Mouse (Mus musculus) embryonic facial prominence, embryonic 15.5 days (tissue): Measurements from ENCODE around the gene Hpf1. TPM values are rescaled to one million over a fixed set of nuclear protein-coding genes. Genes with fewer than 3 reads are reported as not detected.

Source experiments
- ATAC-seq: fragments of 200-750 bp; cut with Nextera tagmentation; 2 replicates; pipeline ENCODE4 v1.8.0; 2017; ENCODE audit warnings: low read depth, moderate TSS enrichment; ENCODE audit not compliant: insufficient number of reproducible peaks, low FRiP score, low TSS enrichment
- H3K27ac ChIP-seq: fragments of 300-500 bp; sonication (generic); replicated peaks from 2 replicates; pipeline ENCODE4 v1.5.1; 2015; ENCODE audit warnings: mild to moderate bottlenecking, inconsistent platforms
- H3K27me3 ChIP-seq: fragments of 300-500 bp; sonication (generic); 2 replicates; pipeline ENCODE4 v1.6.1; 2015; ENCODE audit warnings: inconsistent platforms
- H3K36me3 ChIP-seq: fragments of 300-500 bp; sonication (generic); 2 replicates; pipeline ENCODE4 v1.6.1; 2015; ENCODE audit warnings: mild to moderate bottlenecking, inconsistent platforms
- H3K4me1 ChIP-seq: fragments of 300-500 bp; sonication (generic); 2 replicates; pipeline ENCODE4 v1.6.1; 2015; ENCODE audit warnings: inconsistent platforms
- H3K4me2 ChIP-seq: fragments of 300-500 bp; sonication (generic); replicated peaks from 2 replicates; pipeline ENCODE4 v1.6.1; 2015; ENCODE audit warnings: mild to moderate bottlenecking, inconsistent platforms
- H3K4me3 ChIP-seq: fragments of 300-500 bp; sonication (generic); replicated peaks from 2 replicates; pipeline ENCODE4 v1.5.1; 2015; ENCODE audit warnings: mild to moderate bottlenecking, inconsistent platforms
- H3K9ac ChIP-seq: fragments of 300-500 bp; sonication (generic); 2 replicates; pipeline ENCODE4 v1.6.1; 2015; ENCODE audit warnings: inconsistent platforms
- H3K9me3 ChIP-seq: fragments of 300-500 bp; sonication (generic); replicated peaks from 2 replicates; pipeline ENCODE4 v1.6.1; 2016; ENCODE audit warnings: inconsistent platforms
- WGBS: fragments of 180-500 bp; shearing (Covaris S2); methylation state at CpG from one replicate; pipeline ENCODE4 v1.1.7; 2015; 5-methylcytosine and 5-hydroxymethylcytosine counted together
- polyA plus RNA-seq: library from polyadenylated mRNA; unstranded; fragments of >200 nt; fragmentation: Nextera tagmentation; extraction: Ambion mirVana; gene quantifications from 2 replicates; pipeline ENCODE4 v1.2.1, GENCODE M21; 2015

The Hpf1 gene
- polyA plus RNA-seq, 1 experiment from 2014 or later: 85.4 TPM

GRCm38 (mm10) chr8:60868236-60868965, 21.8 kb upstream of the Hpf1 start:
- Histone ChIP-seq H3K27me3 (no peaks in the 10 kb centered on the region; the same call in 1 of the 2 replicates), H3K27ac (no peak overlapping the region), H3K36me3 (no peaks in the 10 kb centered on the region), H3K9me3 (no peaks in the 10 kb centered on the region), H3K4me2 (no peak overlapping the region), H3K9ac (no peak overlapping the region), H3K4me3 (no peak overlapping the region), H3K4me1 (no peaks in the 10 kb centered on the region)
- no peak for ATAC-seq
- 81% methylated on average over 4 of the region's 4 CpGs for WGBS

GRCm38 (mm10) chr8:60869761-60870160, 20.5 kb upstream of the Hpf1 start:
- H3K27ac ChIP-seq: no peak overlapping the region
- no peak overlapping the region for H3K4me2 ChIP-seq
- WGBS: 85% methylated on average over 2 of the region's 2 CpGs
- no peaks in the 10 kb centered on the region for H3K9me3 ChIP-seq
- H3K4me3 ChIP-seq: no peak overlapping the region
- H3K4me1 ChIP-seq: no peaks in the 10 kb centered on the region
- H3K9ac ChIP-seq: no peak overlapping the region
- no peak for ATAC-seq
- H3K27me3 ChIP-seq: no peaks in the 10 kb centered on the region; the same call in 1 of the 2 replicates
- H3K36me3 ChIP-seq: no peaks in the 10 kb centered on the region

GRCm38 (mm10) chr8:60870231-60871193, 19.7 kb upstream of the Hpf1 start:
- ATAC-seq: no peak
- Histone ChIP-seq H3K9me3 (no peaks in the 10 kb centered on the region), H3K4me2 (no peak overlapping the region), H3K9ac (no peak overlapping the region), H3K4me3 (no peak overlapping the region), H3K27me3 (no peaks in the 10 kb centered on the region; the same call in 1 of the 2 replicates), H3K36me3 (no peaks in the 10 kb centered on the region), H3K4me1 (no peaks in the 10 kb centered on the region), H3K27ac (no peak overlapping the region)
- 81% methylated on average over 13 of the region's 13 CpGs for WGBS

- no peak overlapping the region for H3K4me3 ChIP-seq
- no peak for ATAC-seq
- no peaks in the 10 kb centered on the region for H3K36me3 ChIP-seq
- H3K9ac ChIP-seq: no peak overlapping the region
- no peaks in the 10 kb centered on the region for H3K27me3 ChIP-seq
- WGBS: 67% methylated on average over 2 of the region's 2 CpGs
- H3K4me2 ChIP-seq: no peak overlapping the region
- no peak overlapping the region for H3K27ac ChIP-seq
- no peaks in the 10 kb centered on the region for H3K4me1 ChIP-seq
- no peaks in the 10 kb centered on the region for H3K9me3 ChIP-seq
Observed at GRCm38 (mm10) chr8:60878617-60879016, 11.6 kb upstream of the Hpf1 start.

GRCm38 (mm10) chr8:60883419-60884137, 6.6 kb upstream of the Hpf1 start:
- no peak for ATAC-seq
- H3K36me3 ChIP-seq: no peaks in the 10 kb centered on the region

GRCm38 (mm10) chr8:60886736-60887135, 3.5 kb upstream of the Hpf1 start:
- Histone ChIP-seq H3K9me3 (no peaks in the 10 kb centered on the region), H3K4me2 (no peak overlapping the region), H3K27ac (no peak overlapping the region), H3K4me3 (no peak overlapping the region), H3K9ac (no peak overlapping the region), H3K27me3 (no peaks in the 10 kb centered on the region), H3K36me3 (no peaks in the 10 kb centered on the region), H3K4me1 (peaks cover 10% of the 10 kb centered on the region)
- ATAC-seq: no peak
- 27% methylated on average over 6 of the region's 6 CpGs for WGBS

More at GRCm38 (mm10) chr8:60883419-60884137, 6.6 kb upstream of the Hpf1 start:
- no peak overlapping the region for H3K4me2 ChIP-seq
- H3K27ac ChIP-seq: no peak overlapping the region
- no peaks in the 10 kb centered on the region for H3K27me3 ChIP-seq
- no peak overlapping the region for H3K9ac ChIP-seq
- no peak overlapping the region for H3K4me3 ChIP-seq
- H3K4me1 ChIP-seq: no peaks in the 10 kb centered on the region
- H3K9me3 ChIP-seq: no peaks in the 10 kb centered on the region
- WGBS: 71% methylated on average over 4 of the region's 4 CpGs

- Histone ChIP-seq H3K4me2 (peak overlapping the region; percentile 71), H3K9me3 (no peaks in the 10 kb centered on the region), H3K27me3 (no peaks in the 10 kb centered on the region), H3K4me1 (peaks cover 11% of the 10 kb centered on the region), H3K4me3 (no peak overlapping the region), H3K27ac (no peak overlapping the region), H3K9ac (no peak overlapping the region), H3K36me3 (no peaks in the 10 kb centered on the region)
- 82% methylated on average over 11 of the region's 11 CpGs for WGBS
- ATAC-seq: no peak
Observed at GRCm38 (mm10) chr8:60889131-60889842, 931 bp upstream of the Hpf1 start.

GRCm38 (mm10) chr8:60890520-60890874, 279 bp downstream of the Hpf1 start:
- Histone ChIP-seq H3K4me3 (peak overlapping the region; percentile 81), H3K9me3 (no peaks in the 10 kb centered on the region), H3K4me2 (peak overlapping the region; percentile 71), H3K27me3 (no peaks in the 10 kb centered on the region), H3K4me1 (peaks cover 11% of the 10 kb centered on the region), H3K9ac (peak overlapping the region; percentile 69), H3K27ac (peak overlapping the region; percentile 35; the same call in 1 of the 2 replicates), H3K36me3 (no peaks in the 10 kb centered on the region)
- under 1% methylated on average over 23 of the region's 23 CpGs for WGBS
- ATAC-seq: no peak

GRCm38 (mm10) chr8:60891757-60892156, 1.5 kb downstream of the Hpf1 start:
- WGBS: 88% methylated on average over 4 of the region's 4 CpGs
- peaks cover 11% of the 10 kb centered on the region for H3K4me1 ChIP-seq
- no peak overlapping the region for H3K4me3 ChIP-seq

GRCm38 (mm10) chr8:60895878-60896277, 5.7 kb downstream of the Hpf1 start:
- Histone ChIP-seq H3K9ac (no peak overlapping the region), H3K4me3 (no peak overlapping the region), H3K4me2 (no peak overlapping the region), H3K36me3 (0 out of 2 replicates have a peak, but pooled peaks cover 8% of the 10 kb centered on the region), H3K27ac (no peak overlapping the region), H3K9me3 (no peaks in the 10 kb centered on the region), H3K4me1 (peaks cover 9% of the 10 kb centered on the region), H3K27me3 (no peaks in the 10 kb centered on the region)
- WGBS: 85% methylated on average over 6 of the region's 6 CpGs
- no peak for ATAC-seq

More at GRCm38 (mm10) chr8:60891757-60892156, 1.5 kb downstream of the Hpf1 start:
- Histone ChIP-seq H3K9me3 (no peaks in the 10 kb centered on the region), H3K4me2 (peak overlapping the region; percentile 71), H3K27me3 (no peaks in the 10 kb centered on the region), H3K9ac (no peak overlapping the region), H3K36me3 (no peaks in the 10 kb centered on the region), H3K27ac (no peak overlapping the region)
- no peak for ATAC-seq
